Mouse (Mus musculus) right cerebral cortex, postnatal 10 days (tissue): ENCODE data around the gene Vmp1.
A peak's percentile ranks its signal among the peaks of the same experiment; 100 is the strongest.

Experiments used
- DNase-seq, 2 experiments: peaks; one replicate each; pipeline ENCODE4 v3.0.0; 2021; ENCODE audit warnings: low spot score in 2 of 2

The Vmp1 gene

GRCm38 (mm10) chr11:86634396-86634795 lies 49.2 kb downstream of the Vmp1 start:
- no peak for DNase-seq

GRCm38 (mm10) chr11:86629941-86630340 lies 53.7 kb downstream of the Vmp1 start:
- no peak for DNase-seq

GRCm38 (mm10) chr11:86629445-86629844 lies 54.2 kb downstream of the Vmp1 start:
- DNase-seq, result no peak

- no peak for DNase-seq
Observed at GRCm38 (mm10) chr11:86628448-86628847, 55.2 kb downstream of the Vmp1 start.

- no peak for DNase-seq
Observed at GRCm38 (mm10) chr11:86627649-86628048, 56.0 kb downstream of the Vmp1 start.

- DNase-seq, result no peak
Observed at GRCm38 (mm10) chr11:86626714-86627113, 56.9 kb downstream of the Vmp1 start.

GRCm38 (mm10) chr11:86624237-86624941 lies 59.2 kb downstream of the Vmp1 start:
- no peak for DNase-seq

- DNase-seq, result no peak
Observed at GRCm38 (mm10) chr11:86623402-86624010, 60.1 kb downstream of the Vmp1 start.

GRCm38 (mm10) chr11:86622191-86622912 lies 61.3 kb downstream of the Vmp1 start:
- no peak for DNase-seq

- DNase-seq, result no peak
Observed at GRCm38 (mm10) chr11:86621139-86621538, 62.5 kb downstream of the Vmp1 start.

GRCm38 (mm10) chr11:86618548-86619335 lies 64.9 kb downstream of the Vmp1 start:
- DNase-seq, result no peak

- no peak for DNase-seq
Observed at GRCm38 (mm10) chr11:86614607-86615006, 69.0 kb downstream of the Vmp1 start.

GRCm38 (mm10) chr11:86614056-86614530 lies 69.5 kb downstream of the Vmp1 start:
- peak in 1 of 2 experiments; percentile 30 for DNase-seq

- DNase-seq, result no peak
Observed at GRCm38 (mm10) chr11:86611991-86612390, 71.6 kb downstream of the Vmp1 start.

GRCm38 (mm10) chr11:86610239-86610638 lies 73.4 kb downstream of the Vmp1 start:
- no peak for DNase-seq

GRCm38 (mm10) chr11:86607808-86608350 lies 75.8 kb downstream of the Vmp1 start:
- DNase-seq, result no peak

GRCm38 (mm10) chr11:86606621-86607339 lies 76.9 kb downstream of the Vmp1 start:
- DNase-seq, result no peak

- no peak for DNase-seq
Observed at GRCm38 (mm10) chr11:86604732-86605520, 78.7 kb downstream of the Vmp1 start.

GRCm38 (mm10) chr11:86604289-86604688 lies 79.3 kb downstream of the Vmp1 start:
- no peak for DNase-seq

GRCm38 (mm10) chr11:86603719-86604118 lies 79.9 kb downstream of the Vmp1 start:
- DNase-seq, result no peak
